Mouse (Mus musculus) stomach, embryonic 14.5 days (tissue): ENCODE measurements around the gene Sem1. TPM values are rescaled to one million over a fixed set of nuclear protein-coding genes. Genes with fewer than 3 reads are reported as not detected.

Experiments used
- ATAC-seq: fragments of 200-750 bp; cut with Nextera tagmentation; 2 replicates; pipeline ENCODE4 v1.8.0; 2017; ENCODE audit warnings: low read depth, moderate TSS enrichment; ENCODE audit not compliant: insufficient number of reproducible peaks, insufficient read depth, low FRiP score
- H3K27ac ChIP-seq: fragments of 300-500 bp; sonication (generic); 2 replicates; pipeline ENCODE4 v1.5.1; 2014; ENCODE audit warnings: mild to moderate bottlenecking, low read length, moderate library complexity, mixed read lengths
- H3K27me3 ChIP-seq: fragments of 300-500 bp; sonication (generic); 2 replicates; pipeline ENCODE4 v1.6.1; 2014; ENCODE audit warnings: low read length, control low read depth, mixed read lengths; ENCODE audit not compliant: control insufficient read depth, insufficient read depth
- H3K36me3 ChIP-seq: fragments of 300-500 bp; sonication (generic); 2 replicates; pipeline ENCODE4 v1.6.1; 2014; ENCODE audit warnings: mild to moderate bottlenecking, control low read depth, low read length, moderate library complexity, mixed read lengths; ENCODE audit not compliant: control insufficient read depth, insufficient read depth
- H3K4me1 ChIP-seq: fragments of 300-500 bp; sonication (generic); 2 replicates; pipeline ENCODE4 v1.6.1; 2014; ENCODE audit warnings: low read length, control low read depth, mixed read lengths; ENCODE audit not compliant: control insufficient read depth, insufficient read depth
- H3K4me2 ChIP-seq: fragments of 300-500 bp; sonication (generic); replicated peaks from 2 replicates; pipeline ENCODE4 v1.6.1; 2014; ENCODE audit warnings: low read depth, low read length, control low read depth
- H3K4me3 ChIP-seq: fragments of 300-500 bp; sonication (generic); 2 replicates; pipeline ENCODE4 v1.5.1; 2014; ENCODE audit warnings: low read depth, low read length, control low read depth
- H3K9ac ChIP-seq: fragments of 300-500 bp; sonication (generic); replicated peaks from 2 replicates; pipeline ENCODE4 v1.6.1; 2014; ENCODE audit warnings: low read depth, mild to moderate bottlenecking, control low read depth, low read length, moderate library complexity, mixed read lengths
- H3K9me3 ChIP-seq: fragments of 300-500 bp; sonication (generic); 2 replicates; pipeline ENCODE4 v1.6.1; 2016; ENCODE audit warnings: low read depth, low read length, control low read depth; ENCODE audit not compliant: control insufficient read depth
- WGBS: fragments of 180-500 bp; shearing (Covaris S2); extraction: QIAGEN DNeasy Blood & Tissue Kit; methylation state at CpG from one replicate; pipeline ENCODE4 v1.1.7; 2014; 5-methylcytosine and 5-hydroxymethylcytosine counted together
- polyA plus RNA-seq: library from polyadenylated mRNA; unstranded; fragments of >200 nt; fragmentation: Nextera tagmentation; extraction: Ambion mirVana; gene quantifications from 2 replicates; pipeline ENCODE4 v1.2.1, GENCODE M21; 2014

The Sem1 gene
- polyA plus RNA-seq, 1 experiment from 2014 or later: 282 TPM

- no peak overlapping the region for H3K27ac ChIP-seq
- no peak overlapping the region for H3K4me2 ChIP-seq
- no peak overlapping the region for H3K4me3 ChIP-seq
- no peak for ATAC-seq
- no peaks in the 10 kb centered on the region for H3K36me3 ChIP-seq
- 70% methylated on average over 4 of the region's 4 CpGs for WGBS
- H3K4me1 ChIP-seq: peaks cover 9% of the 10 kb centered on the region; the same call in 1 of the 2 replicates
- H3K27me3 ChIP-seq: no peaks in the 10 kb centered on the region
- H3K9me3 ChIP-seq: no peaks in the 10 kb centered on the region
- H3K9ac ChIP-seq: no peak overlapping the region
Observed at GRCm38 (mm10) chr6:6575796-6576195, 2.7 kb downstream of the Sem1 start.

GRCm38 (mm10) chr6:6568436-6568835 is 10.0 kb downstream of the Sem1 start:
- Histone ChIP-seq H3K9ac (no peak overlapping the region), H3K4me2 (no peak overlapping the region), H3K4me3 (no peak overlapping the region), H3K36me3 (no peaks in the 10 kb centered on the region), H3K9me3 (no peaks in the 10 kb centered on the region), H3K27me3 (no peaks in the 10 kb centered on the region), H3K27ac (no peak overlapping the region), H3K4me1 (0 out of 2 replicates have a peak, but pooled peaks cover 4% of the 10 kb centered on the region)
- 87% methylated on average over 3 of the region's 3 CpGs for WGBS
- ATAC-seq: no peak

- no peaks in the 10 kb centered on the region for H3K4me1 ChIP-seq
- no peak overlapping the region for H3K9ac ChIP-seq
- ATAC-seq: no peak
- no peak overlapping the region for H3K4me3 ChIP-seq
- H3K27ac ChIP-seq: no peak overlapping the region
- no peaks in the 10 kb centered on the region for H3K9me3 ChIP-seq
- WGBS: 75% methylated on average over 5 of the region's 5 CpGs
- no peak overlapping the region for H3K4me2 ChIP-seq
- no peaks in the 10 kb centered on the region for H3K36me3 ChIP-seq
- no peaks in the 10 kb centered on the region for H3K27me3 ChIP-seq
Observed at GRCm38 (mm10) chr6:6563691-6564090, 14.8 kb downstream of the Sem1 start.

- Histone ChIP-seq H3K27me3 (no peaks in the 10 kb centered on the region), H3K9ac (no peak overlapping the region), H3K36me3 (no peaks in the 10 kb centered on the region), H3K4me1 (no peaks in the 10 kb centered on the region), H3K27ac (no peak overlapping the region), H3K9me3 (no peaks in the 10 kb centered on the region), H3K4me3 (no peak overlapping the region), H3K4me2 (no peak overlapping the region)
- 83% methylated on average over 5 of the region's 5 CpGs for WGBS
- ATAC-seq: no peak
Observed at GRCm38 (mm10) chr6:6562716-6563115, 15.7 kb downstream of the Sem1 start.

- Histone ChIP-seq H3K27me3 (no peaks in the 10 kb centered on the region), H3K4me1 (no peaks in the 10 kb centered on the region), H3K9me3 (no peaks in the 10 kb centered on the region), H3K9ac (no peak overlapping the region), H3K27ac (no peak overlapping the region), H3K36me3 (peaks cover 9% of the 10 kb centered on the region; the same call in 1 of the 2 replicates), H3K4me2 (no peak overlapping the region), H3K4me3 (no peak overlapping the region)
- ATAC-seq: no peak
- 95% methylated on average over 1 of the region's 1 CpGs for WGBS
Observed at GRCm38 (mm10) chr6:6557647-6558046, 20.8 kb downstream of the Sem1 start.

GRCm38 (mm10) chr6:6552006-6552405 is 26.5 kb downstream of the Sem1 start:
- no peak for ATAC-seq
- Histone ChIP-seq H3K4me3 (no peak overlapping the region), H3K27ac (no peak overlapping the region), H3K9ac (no peak overlapping the region), H3K4me2 (no peak overlapping the region), H3K4me1 (no peaks in the 10 kb centered on the region), H3K9me3 (no peaks in the 10 kb centered on the region), H3K27me3 (no peaks in the 10 kb centered on the region), H3K36me3 (peaks cover 9% of the 10 kb centered on the region; the same call in 1 of the 2 replicates)
- 46% methylated on average over 6 of the region's 6 CpGs for WGBS

- Histone ChIP-seq H3K36me3 (no peaks in the 10 kb centered on the region), H3K27me3 (no peaks in the 10 kb centered on the region), H3K9ac (no peak overlapping the region), H3K4me3 (no peak overlapping the region), H3K27ac (no peak overlapping the region), H3K4me2 (no peak overlapping the region), H3K9me3 (no peaks in the 10 kb centered on the region), H3K4me1 (no peaks in the 10 kb centered on the region)
- WGBS: 43% methylated on average over 5 of the region's 5 CpGs
- no peak for ATAC-seq
Observed at GRCm38 (mm10) chr6:6547997-6548396, 30.5 kb downstream of the Sem1 start.

- H3K4me2 ChIP-seq: no peak overlapping the region
- H3K9ac ChIP-seq: no peak overlapping the region
- H3K4me1 ChIP-seq: no peaks in the 10 kb centered on the region
- H3K36me3 ChIP-seq: no peaks in the 10 kb centered on the region
- no peaks in the 10 kb centered on the region for H3K27me3 ChIP-seq
- 82% methylated on average over 4 of the region's 4 CpGs for WGBS
- no peak for ATAC-seq
- H3K9me3 ChIP-seq: no peaks in the 10 kb centered on the region
- H3K27ac ChIP-seq: no peak overlapping the region
- H3K4me3 ChIP-seq: no peak overlapping the region
Observed at GRCm38 (mm10) chr6:6544255-6544645, 34.2 kb downstream of the Sem1 start.

- no peaks in the 10 kb centered on the region for H3K9me3 ChIP-seq
- whole genome bisulfite sequencing: 91% methylated on average over 9 of the region's 9 CpGs
Observed at GRCm38 (mm10) chr6:6543606-6544254, 34.7 kb downstream of the Sem1 start.

More at GRCm38 (mm10) chr6:6543606-6544254, 34.7 kb downstream of the Sem1 start:
- Histone ChIP-seq H3K9ac (no peak overlapping the region), H3K4me1 (no peaks in the 10 kb centered on the region), H3K36me3 (no peaks in the 10 kb centered on the region), H3K4me3 (no peak overlapping the region), H3K4me2 (no peak overlapping the region), H3K27me3 (no peaks in the 10 kb centered on the region), H3K27ac (no peak overlapping the region)
- no peak for ATAC-seq
